In the genomic region with DNA sequence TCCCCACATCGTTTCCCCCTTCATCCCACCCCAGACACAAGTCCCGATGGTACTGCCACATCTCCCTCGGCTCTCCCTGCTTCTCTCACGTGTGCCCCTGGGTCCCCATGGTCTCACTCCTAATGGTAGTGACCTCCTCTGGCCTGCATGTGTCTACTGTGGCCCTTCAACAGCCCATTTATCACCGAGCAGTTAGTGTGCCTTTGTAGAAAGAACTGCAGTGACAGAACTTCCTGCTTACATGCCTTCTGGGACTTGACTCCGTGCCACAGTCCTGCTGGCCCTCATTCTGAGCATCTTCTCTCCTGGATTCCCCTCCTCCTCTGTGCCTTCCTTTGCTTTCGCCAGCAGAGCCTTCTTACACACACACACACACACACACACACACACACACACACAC, we compare ENCODE assay signal across 11 mouse cellular contexts.
"Had no signal": no experiment of that assay in that cellular context is flagged by ENCODE, and none has a peak within 500 bp of the region (broad histone marks: within the 10 kb centered on the region; RNA-seq: fewer than 3 reads in every experiment).

No protein-coding gene starts in this region.

- H3K4me1 ChIP-seq: liver, embryonic 13.5 days; midbrain, embryonic 13.5 days had no signal

- ATAC-seq: liver, postnatal 0 days; midbrain, embryonic 13.5 days had no signal

- H3K4me3 ChIP-seq: layer of hippocampus, adult 2 months; limb, embryonic 12.5 days; liver, embryonic 13.5 days; midbrain, embryonic 13.5 days had no signal

- DNase-seq: kidney, adult 11 months; kidney, adult 9 months; kidney, postnatal 36 days; liver; liver, embryonic 13.5 days; liver, postnatal 0 days; right cerebral cortex, postnatal 25 days; thymus, postnatal 4 days had no signal
